Comparison of ENCODE assay signal across 14 mouse cellular contexts in genomic region chr7:116226877-116227282, GRCm38 (mm10).
DNase-seq lines count a peak whose midpoint lies in the region; ATAC-seq lines count a peak whose summit lies in the region.
"Had no signal": no experiment of that assay in that cellular context is flagged by ENCODE, and none has a peak within 500 bp of the region (broad histone marks: within the 10 kb centered on the region; RNA-seq: fewer than 3 reads in every experiment).

No protein-coding gene starts in this region.

- WGBS in heart, embryonic 10.5 days = 83% methylated on average over 7 of the region's 7 CpGs
- 81% methylated on average over 7 of the region's 7 CpGs for WGBS in kidney, embryonic 14.5 days

- peaks cover 82% of the 10 kb centered on the region for H3K4me1 ChIP-seq in heart, embryonic 10.5 days
- no peaks in the 10 kb centered on the region for H3K4me1 ChIP-seq in kidney, embryonic 14.5 days (ENCODE audit: control insufficient read depth, insufficient read depth, low read length)

- H3K4me3 ChIP-seq in heart, embryonic 10.5 days = no peak overlapping the region
- no peak overlapping the region for H3K4me3 ChIP-seq in kidney, embryonic 14.5 days (ENCODE audit: low read length)
- H3K4me3 ChIP-seq: limb, embryonic 13.5 days had no signal

- H3K9me3 ChIP-seq in heart, embryonic 10.5 days = no peaks in the 10 kb centered on the region
- H3K9me3 ChIP-seq in kidney, embryonic 14.5 days (ENCODE audit: control insufficient read depth, low read length) = no peaks in the 10 kb centered on the region
- H3K9me3 ChIP-seq: G1E; limb, embryonic 13.5 days had no signal

- no peaks in the 10 kb centered on the region for H3K36me3 ChIP-seq in heart, embryonic 10.5 days
- no peaks in the 10 kb centered on the region for H3K36me3 ChIP-seq in kidney, embryonic 14.5 days (ENCODE audit: control insufficient read depth, insufficient read depth, low read length)
- H3K36me3 ChIP-seq: limb, embryonic 13.5 days had no signal

- ATAC-seq in kidney, embryonic 14.5 days (ENCODE audit: low FRiP score, low TSS enrichment) = no peak

- H3K27me3 ChIP-seq in heart, embryonic 10.5 days (ENCODE audit: insufficient read depth, poor library complexity, severe bottlenecking) = no peaks in the 10 kb centered on the region
- H3K27me3 ChIP-seq in kidney, embryonic 14.5 days (ENCODE audit: control insufficient read depth, insufficient read depth, low read length) = no peaks in the 10 kb centered on the region
- H3K27me3 ChIP-seq: limb, embryonic 13.5 days had no signal

- no peak overlapping the region for H3K9ac ChIP-seq in kidney, embryonic 14.5 days (ENCODE audit: low read depth, low read length)
- H3K9ac ChIP-seq: limb, embryonic 13.5 days; lung, embryonic 14.5 days had no signal

- no peak overlapping the region for H3K4me2 ChIP-seq in kidney, embryonic 14.5 days (replicated peaks; ENCODE audit: low read depth, low read length)
- H3K4me2 ChIP-seq: limb, embryonic 13.5 days; lung, embryonic 14.5 days had no signal

- no peak overlapping the region for H3K27ac ChIP-seq in heart, embryonic 10.5 days
- H3K27ac ChIP-seq in kidney, embryonic 14.5 days (ENCODE audit: low read depth, low read length) = no peak overlapping the region
- H3K27ac ChIP-seq: limb, embryonic 13.5 days had no signal

- intact Hi-C loops in gastrocnemius, postnatal 14 days (cut with DNase I; ENCODE audit: low total_unique reads) = no loop called here

- DNase-seq in heart, adult 18-20 months = peak; percentile 41 to 51
- DNase-seq in heart, embryonic 10.5 days (ENCODE audit: low spot score) = no peak
- peak; percentile 52 for DNase-seq in kidney, adult 9 months
- peak; percentile 55 to 60 for DNase-seq in cerebellum, adult 18-20 months
- DNase-seq in gastrocnemius, postnatal 14 days = peak; percentile 32
- DNase-seq in thymus, postnatal 10 days (ENCODE audit: low spot score in 2 of 2) = no peak
- no peak for DNase-seq in spleen, postnatal 4 days (ENCODE audit: low spot score in 2 of 2)
- DNase-seq: B cell, adult 2 months; lung, embryonic 14.5 days; right cerebral cortex, postnatal 4 days; thymus, postnatal 25 days had no signal

Comparison
In these comparisons a context has a peak if more than half of its experiments do, and no peak if none do; other contexts are left out.
1. DNase-seq: peak in heart, adult 18-20 months (2 of 2), kidney, adult 9 months (single experiment), cerebellum, adult 18-20 months (2 of 2) and gastrocnemius, postnatal 14 days (single experiment); none in heart, embryonic 10.5 days (single experiment), thymus, postnatal 10 days (0 of 2) and spleen, postnatal 4 days (0 of 2).